Mouse (Mus musculus): ENCODE results near the gene Gm28230. TPM values are rescaled to one million over a fixed set of nuclear protein-coding genes. Genes with fewer than 3 reads are reported as not detected.

Gene Gm28230
- total RNA-seq, 1 experiment from 2014 or later, result not detected

DNA sequence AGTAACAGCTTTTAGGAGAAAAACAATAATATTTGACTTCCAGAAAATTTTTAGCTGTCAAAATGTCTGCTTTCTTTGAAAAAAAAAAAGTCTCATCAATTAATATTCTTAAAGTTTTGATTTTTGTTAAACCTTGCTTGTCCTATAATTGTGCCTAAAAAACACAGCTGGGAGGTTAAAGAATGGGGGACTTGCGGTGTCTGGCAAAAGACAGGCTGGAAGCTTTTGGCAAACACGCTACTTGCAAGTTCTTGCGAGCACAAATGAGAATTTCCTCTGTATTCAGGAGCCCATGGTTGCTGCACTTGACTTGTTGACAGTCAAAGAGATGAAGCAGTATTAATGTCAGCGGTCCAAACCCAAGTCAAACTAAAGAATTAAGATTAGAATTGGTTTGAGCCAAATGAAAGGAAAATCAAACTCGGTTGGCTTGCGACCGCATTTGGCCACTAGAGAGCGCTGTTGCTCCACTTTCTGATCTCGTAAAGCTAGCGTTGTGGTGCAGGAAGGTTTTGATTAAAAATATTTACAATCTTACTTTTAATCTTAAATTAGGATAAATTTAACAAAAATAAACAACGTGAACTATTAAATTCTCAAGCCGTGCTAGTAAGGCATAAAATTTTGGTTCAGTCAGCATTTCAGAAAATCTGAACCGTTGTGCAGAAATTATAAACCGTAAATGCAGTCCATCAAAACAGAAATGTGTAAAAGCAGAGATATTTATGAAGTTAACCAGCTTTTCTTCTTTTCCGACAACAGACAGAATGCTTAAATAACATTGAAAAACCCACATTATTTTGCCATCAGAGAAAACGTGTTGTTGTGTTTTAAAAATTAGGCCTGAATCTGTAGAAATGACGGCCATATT lies 24.3 kb upstream of the Gm28230 start:
- ATAC-seq (ENCODE audit: extremely low read depth, insufficient number of reproducible peaks, low FRiP score, poor library complexity, severe bottlenecking), result no peak

DNA sequence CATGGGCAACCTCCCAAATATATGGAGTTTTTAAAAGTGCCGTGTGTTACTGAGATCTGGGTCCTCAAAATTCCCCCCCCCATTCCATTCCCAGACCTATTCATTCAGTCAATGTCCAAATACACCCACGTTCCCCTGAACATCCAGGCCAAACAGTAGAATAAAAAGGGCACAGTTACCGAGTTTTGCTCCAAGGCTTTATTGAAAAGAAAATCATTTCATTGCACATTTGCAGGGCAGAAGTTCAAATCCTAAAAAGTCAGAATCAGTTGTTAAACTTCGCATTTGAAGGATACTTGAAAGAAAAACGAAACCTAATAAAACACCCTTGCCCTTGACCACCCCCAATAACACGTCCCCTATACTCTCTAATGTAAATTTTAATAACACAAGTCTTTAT lies 23.7 kb upstream of the Gm28230 start:
- ATAC-seq (ENCODE audit: extremely low read depth, insufficient number of reproducible peaks, low FRiP score, poor library complexity, severe bottlenecking), result no peak

DNA sequence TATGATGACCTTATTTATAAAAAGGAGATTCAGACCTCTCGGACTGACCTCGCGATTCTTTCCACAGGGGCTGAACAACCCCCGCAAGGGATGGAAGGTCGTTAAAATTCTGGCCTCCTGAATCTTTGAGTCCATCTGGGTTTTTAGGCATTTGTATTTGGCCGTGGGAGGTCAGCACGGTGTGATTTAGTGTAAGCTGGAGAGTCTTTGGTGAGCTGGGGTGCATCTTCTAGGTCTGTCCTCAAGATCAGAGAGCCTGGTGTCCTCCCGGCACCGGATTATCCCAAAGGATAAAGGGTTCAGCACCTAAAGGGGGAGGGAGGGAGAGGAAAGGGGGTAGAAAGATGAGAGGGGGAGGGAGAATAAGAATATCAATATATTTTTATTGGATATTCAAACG lies 23.2 kb upstream of the Gm28230 start:
- no peak for ATAC-seq (ENCODE audit: extremely low read depth, insufficient number of reproducible peaks, low FRiP score, poor library complexity, severe bottlenecking)

DNA sequence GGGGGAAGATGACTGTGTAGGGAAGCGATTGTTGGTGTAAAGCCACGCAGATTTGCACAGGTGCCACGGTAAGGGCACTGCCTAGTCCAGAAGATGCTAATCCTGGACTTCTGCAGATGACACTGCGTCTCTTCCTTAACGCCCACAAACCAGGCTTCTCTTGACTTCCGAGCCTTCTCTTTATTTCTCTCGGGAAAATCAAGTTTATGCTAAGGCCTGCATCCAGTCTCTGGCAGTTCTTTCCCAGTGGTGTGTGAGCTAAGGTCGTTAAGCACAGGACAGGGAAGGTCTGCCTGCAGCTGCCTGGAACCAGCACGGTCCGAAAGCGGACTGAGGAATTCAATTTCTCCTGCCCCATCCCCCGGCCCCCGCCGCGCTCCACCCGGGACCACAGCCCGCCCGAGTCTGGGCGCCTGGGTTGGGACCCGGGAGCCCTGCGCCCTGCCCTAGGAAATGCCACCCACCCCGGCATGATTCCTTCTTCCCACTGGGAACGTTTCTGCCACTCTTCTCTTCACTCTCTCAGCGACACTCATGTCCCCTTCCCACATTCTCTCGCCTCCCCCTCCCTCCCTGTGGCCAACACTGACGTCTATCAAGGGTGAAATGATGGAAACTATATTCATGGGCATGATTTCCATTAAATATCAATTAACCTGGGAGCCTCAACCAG lies 22.7 kb upstream of the Gm28230 start:
- ATAC-seq (ENCODE audit: extremely low read depth, insufficient number of reproducible peaks, low FRiP score, poor library complexity, severe bottlenecking), result no peak

DNA sequence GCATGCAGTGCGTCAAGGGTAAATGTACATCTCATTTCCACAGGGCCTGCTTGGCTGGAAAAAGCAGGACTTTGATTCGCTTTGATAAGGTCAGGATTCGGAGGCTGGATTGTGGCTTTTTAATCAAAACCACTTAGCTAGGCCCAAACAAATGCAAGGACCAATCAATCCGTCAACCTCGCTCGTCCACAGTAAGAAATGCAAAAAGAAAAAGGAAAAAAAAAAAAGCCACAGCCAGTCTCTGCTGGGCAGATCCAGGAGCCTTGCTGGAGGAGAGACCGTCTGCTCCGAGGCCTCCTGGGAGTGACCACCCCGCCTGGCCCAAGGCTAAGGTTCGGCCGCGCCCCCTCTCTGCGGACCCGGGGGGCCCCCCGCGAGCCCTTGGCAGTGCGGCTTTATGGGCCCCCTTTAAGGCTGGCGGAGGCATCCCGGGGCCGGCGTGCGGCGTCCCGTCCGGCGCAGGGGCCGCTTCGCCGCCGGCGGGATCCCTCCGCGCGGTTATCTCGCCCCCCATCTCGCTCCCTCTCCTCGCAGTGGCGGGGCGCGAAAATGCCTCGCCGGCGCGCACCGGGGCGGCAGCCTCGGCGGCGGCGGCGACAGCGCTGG lies 22.0 kb upstream of the Gm28230 start, which contains the start of gene Hoxd8:
TSS of gene Hoxd8 (plus strand) at position 223 of the 606 bp plus-strand sequence.
- ATAC-seq (ENCODE audit: extremely low read depth, insufficient number of reproducible peaks, low FRiP score, poor library complexity, severe bottlenecking), result no peak

DNA sequence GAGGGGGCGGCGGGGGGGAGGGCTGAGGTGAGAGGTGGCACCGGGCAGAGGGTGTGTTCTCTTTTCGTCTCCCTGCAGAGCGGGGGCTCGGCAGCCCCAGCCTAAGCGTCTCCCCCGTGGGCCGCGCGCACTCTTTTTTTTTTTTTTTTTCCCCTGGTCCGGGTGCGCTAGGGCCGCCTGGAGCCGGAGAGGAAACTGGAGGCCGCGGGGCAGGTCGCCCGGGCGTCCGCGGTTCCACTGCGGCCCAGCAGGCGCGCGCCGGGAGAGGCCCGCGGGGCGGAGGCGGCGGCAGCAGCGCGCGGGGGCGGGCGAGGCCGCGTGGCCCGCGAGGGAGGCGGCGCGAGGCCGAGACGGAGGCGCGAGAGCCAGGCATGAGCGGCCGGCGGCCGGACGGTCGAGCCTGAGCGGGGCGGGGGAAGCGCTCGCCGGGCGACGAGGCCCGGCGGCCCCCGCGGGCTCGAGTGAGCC lies 21.5 kb upstream of the Gm28230 start:
- no peak for ATAC-seq (ENCODE audit: extremely low read depth, insufficient number of reproducible peaks, low FRiP score, poor library complexity, severe bottlenecking)

DNA sequence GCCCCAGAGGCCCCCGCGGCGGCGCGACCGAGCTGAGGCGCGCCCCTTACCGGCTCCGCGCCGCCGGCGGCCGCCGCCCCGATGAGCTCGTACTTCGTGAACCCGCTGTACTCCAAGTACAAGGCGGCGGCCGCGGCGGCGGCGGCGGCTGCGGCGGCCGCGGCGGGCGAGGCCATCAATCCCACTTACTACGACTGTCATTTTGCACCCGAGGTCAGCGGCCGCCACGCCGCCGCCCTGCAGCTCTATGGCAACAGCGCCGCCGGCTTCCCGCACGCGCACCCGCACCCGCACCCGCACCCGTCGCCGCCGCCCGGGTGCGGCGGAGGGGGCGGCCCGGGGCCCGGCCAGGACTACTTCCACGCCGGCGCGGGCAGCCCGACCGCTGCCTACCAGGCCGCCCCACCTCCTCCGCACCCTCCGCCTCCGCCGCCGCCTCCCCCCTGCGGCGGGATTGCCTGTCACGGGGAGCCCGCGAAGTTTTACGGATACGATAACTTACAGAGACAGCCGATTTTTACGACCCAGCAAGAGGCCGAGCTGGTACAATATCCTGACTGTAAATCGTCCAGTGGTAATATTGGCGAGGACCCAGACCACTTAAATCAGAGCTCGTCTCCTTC lies 20.9 kb upstream of the Gm28230 start:
- ATAC-seq (ENCODE audit: extremely low read depth, insufficient number of reproducible peaks, low FRiP score, poor library complexity, severe bottlenecking), result no peak

DNA sequence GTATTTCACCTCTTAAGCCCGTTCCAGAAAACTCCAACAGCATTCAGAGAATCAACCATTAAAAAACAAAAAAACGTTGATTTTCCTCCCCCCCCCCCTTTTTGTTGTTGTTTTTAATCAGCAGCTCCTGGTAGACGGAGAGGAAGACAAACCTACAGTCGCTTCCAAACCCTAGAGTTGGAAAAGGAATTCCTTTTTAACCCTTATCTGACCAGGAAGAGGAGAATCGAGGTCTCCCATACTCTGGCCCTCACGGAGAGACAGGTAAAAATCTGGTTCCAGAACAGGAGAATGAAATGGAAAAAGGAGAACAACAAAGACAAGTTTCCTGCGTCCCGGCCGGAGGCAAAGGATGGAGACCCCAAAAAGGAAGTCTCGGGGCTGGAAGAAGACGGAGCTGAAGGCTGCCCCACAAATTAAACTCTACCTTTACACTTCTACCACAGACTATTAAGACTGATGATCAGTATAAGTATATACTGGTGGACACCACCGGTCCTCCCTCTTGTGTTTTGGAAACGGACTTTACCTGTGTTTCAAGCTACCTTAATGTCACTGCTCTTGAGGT lies 20.1 kb upstream of the Gm28230 start:
- ATAC-seq (ENCODE audit: extremely low read depth, insufficient number of reproducible peaks, low FRiP score, poor library complexity, severe bottlenecking), result no peak

DNA sequence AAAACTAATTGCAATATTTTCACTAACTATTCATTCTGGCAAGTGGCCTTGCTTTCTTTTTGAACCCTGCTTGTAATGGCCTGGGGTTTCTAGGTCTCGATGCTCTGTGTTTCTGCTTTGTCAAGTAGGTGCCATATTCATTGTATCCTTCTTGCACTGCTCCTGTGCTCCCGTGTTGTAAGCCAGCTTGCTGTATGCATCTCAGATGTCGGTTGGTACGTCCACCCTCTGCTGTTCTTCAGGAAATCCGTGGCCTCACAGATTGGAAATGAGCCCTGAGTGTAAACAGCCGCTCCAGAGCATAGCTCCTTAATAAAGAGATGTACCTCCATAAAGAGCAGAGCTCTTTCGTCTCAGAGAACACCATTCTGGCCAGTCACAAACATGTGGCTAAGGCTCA lies 18.9 kb upstream of the Gm28230 start:
- no peak for ATAC-seq (ENCODE audit: extremely low read depth, insufficient number of reproducible peaks, low FRiP score, poor library complexity, severe bottlenecking)

DNA sequence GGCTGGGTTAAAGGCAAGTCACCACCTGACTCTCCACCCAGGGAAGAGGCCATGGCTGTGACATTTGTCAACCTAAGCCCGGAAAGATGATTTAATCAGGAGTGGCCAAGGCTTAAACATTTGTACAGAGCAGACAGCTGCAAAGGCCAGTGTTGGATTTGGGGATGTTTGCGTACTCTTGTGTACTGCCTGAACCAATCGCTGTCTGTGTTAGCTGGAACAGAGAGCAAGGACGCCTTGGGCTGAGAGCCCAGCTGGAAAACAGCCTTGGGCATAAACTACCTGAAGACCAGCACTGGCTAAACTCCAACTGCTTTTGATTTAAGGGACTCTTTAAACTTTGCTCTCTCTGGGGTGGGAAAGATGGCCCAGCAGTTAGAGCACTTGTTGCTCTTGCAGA lies 17.9 kb upstream of the Gm28230 start:
- ATAC-seq (ENCODE audit: extremely low read depth, insufficient number of reproducible peaks, low FRiP score, poor library complexity, severe bottlenecking), result no peak

DNA sequence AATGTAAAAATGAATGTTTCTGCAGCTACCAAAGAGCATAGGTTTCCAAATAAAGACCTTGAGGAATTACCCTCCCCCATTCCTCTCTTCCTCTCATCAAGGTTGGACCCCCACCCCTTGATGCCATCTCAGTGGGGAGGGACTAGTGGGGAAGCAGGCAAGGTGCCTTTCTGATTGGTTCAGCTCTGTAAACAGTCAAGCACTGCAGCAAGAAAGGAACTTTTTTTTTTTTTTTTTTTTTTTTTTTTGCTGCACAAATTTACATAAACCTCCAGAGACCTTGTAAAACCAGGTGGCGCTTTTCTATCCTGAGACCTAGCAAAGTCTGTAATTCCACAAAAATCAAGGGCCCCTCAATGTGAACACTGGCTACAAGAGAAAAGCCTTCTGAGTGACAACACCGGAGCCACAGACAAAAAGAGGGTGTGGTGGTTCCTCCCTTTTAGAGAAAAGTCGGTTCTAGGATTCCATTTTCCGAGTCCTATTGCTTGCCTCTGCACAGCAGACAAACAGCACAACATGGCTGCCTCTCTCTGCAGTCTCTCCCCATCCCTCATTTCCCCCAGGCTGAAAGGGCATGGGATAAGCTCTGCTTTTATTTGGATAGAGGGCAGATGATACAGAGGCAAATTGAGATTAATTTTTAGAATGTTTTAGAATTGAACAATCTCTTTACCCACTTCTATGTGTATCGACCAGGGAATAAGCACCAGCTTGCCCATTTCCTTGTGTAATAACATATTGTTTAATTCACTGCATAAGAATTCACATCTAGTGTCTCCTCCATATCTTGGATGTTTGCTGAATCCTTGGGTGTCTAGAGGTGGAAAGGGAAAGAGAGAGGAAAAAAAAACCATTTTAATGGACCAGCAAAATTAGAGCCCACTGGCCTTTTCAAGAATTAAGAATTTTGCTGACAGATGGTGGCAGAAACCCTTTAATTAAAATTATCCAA lies 16.8 kb upstream of the Gm28230 start:
- ATAC-seq (ENCODE audit: extremely low read depth, insufficient number of reproducible peaks, low FRiP score, poor library complexity, severe bottlenecking), result no peak

DNA sequence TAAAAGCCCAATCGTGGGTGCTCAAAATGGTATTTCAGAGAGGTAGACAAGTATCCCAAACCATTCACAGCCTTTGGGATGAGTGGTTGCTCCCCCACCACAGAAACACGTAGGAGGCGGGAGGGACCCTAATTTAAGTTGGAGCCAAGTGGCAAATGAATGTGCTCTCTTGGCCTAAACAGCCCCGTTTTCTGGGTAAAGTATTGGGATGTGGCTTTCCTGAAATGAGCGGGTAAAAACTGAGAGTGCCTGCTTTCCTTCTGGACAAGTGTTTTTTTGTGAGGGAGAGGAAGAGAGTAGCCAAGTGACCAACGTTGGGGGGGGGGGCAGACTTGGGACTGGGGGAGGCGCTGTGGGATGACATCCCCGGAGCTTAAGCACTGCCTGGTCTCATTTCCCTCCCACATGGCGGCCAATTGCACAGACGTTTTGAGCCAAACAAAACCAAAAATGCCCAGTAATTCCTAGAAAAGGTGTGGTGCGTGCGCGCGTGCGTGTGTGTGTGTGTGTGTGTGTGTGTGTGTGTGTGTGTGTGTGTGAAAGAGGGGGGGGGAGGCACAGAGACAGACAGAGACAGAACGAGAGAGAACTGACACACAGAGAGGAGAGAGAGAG lies 15.5 kb upstream of the Gm28230 start:
- ATAC-seq (ENCODE audit: extremely low read depth, insufficient number of reproducible peaks, low FRiP score, poor library complexity, severe bottlenecking), result no peak

DNA sequence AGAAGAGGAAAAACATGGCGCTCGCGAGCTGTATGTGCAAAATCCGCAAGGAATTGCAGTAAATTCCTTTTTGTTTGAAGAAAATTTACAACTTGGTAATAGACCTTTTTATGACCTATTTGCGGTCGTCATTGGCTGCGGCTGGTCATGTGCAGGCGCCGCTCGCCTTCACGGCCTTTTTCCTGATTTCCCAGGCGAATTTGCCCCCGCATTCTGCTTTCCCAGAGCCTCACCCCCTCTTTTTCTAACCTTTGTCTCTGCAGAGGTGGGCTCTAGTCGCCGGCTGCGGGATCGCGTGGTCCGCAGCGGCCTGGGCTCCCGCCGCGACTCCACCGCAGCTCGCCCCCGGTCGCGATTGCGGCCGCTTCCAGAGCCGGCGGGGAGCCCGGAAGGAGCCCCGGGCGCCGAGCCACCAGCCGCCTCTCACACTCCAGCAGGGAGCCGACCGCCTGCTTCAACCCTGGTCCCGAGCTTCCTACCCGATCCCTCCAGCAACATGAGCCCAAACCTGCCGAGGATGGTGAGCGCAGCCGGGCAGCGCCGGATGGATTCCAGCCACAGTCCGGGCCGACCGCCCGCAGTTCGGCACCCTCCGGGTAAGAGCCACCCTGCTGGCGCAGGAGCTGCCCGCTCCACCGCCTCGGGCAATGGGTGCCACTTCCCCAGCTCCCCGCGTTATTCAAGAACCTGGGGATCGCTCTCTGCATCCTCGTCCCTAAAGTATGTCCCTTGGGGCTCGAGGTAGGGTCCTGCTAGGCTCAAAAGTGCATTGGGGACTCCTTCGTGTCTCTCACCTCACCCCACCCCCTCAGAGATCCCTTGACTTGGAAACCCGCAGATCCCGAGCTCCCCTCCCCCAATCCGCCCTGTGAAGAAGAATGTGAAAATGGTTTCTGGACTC lies 14.6 kb upstream of the Gm28230 start, which contains the start of the genes Hoxd3 and Hoxd4:
TSS of gene Hoxd3 (plus strand) at position 207 of the 901 bp plus-strand sequence.
TSS of gene Hoxd4 (plus strand) at position 209 of the 901 bp plus-strand sequence.
- no peak for ATAC-seq (ENCODE audit: extremely low read depth, insufficient number of reproducible peaks, low FRiP score, poor library complexity, severe bottlenecking)

DNA sequence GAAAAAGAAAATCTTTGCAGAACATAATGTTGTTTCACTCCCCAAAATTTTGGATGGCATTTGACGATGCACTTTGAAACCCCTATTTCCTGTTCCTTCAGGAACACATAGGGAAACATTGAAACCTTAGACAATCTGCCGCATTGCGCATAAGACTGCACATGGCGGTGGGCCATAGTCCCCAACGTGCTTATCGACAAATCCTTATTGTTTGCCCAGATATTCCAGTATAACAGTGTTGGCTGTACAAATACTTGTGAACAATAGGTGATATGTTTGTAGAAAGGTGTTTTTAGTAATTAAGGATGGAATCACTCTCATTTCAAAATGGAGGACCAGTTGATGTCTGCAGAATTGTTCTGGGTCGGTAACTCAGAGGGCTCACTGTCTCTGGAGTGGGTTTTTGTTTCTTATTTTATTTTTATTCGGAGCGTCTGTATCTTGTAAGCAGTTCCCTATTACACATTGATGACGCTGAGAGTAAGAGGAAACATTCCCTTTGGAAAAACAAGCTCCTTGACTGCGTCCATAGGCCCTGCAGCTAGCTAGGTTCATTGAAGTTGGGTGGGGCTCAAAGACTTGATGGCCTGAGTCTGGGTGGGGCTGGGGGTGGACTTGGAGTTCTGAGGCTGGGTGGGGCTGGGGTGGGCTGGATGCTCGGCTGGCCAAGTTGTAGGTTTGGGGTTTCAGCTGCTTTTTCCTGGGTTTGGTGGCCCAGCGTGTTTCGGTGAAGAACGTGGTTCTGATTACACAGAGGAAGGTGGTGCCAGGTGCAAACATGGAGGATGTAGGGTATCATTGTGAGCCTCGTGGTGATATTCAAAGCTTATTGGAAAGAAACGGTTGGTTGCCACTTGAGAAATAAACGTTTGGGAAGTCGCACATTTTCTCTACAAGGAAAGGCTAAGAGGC lies 13.0 kb upstream of the Gm28230 start:
- ATAC-seq (ENCODE audit: extremely low read depth, insufficient number of reproducible peaks, low FRiP score, poor library complexity, severe bottlenecking), result no peak

DNA sequence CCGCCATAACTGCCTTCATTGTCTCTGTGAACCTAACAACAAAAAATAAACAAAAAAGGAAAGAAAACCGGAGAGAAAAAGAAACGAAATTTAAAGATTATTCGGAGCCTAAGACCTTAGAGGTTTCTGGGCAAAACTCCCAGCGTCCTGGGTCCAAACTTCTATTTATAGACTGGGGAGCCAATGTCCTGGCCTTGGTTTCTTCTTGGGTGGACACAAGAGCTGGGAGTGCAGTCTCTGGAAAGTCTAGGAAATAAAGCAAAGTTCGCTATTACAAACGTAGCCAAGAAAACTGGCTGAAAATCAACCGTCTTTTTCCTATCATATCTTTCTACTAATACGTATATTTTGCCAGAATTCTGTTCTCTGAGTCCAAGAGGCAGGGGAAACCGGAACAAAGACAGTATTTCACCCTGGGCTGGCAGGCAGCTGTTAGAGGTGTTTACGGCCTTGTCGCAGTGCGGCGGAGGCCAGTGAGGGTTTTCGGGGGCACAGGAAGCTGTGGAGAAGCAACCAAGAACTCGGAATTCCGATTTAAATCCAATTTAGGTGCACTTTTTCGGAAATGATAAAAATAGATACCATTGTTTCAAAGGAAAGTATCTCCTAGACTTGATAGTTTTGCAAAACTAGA lies 12.3 kb upstream of the Gm28230 start:
- ATAC-seq (ENCODE audit: extremely low read depth, insufficient number of reproducible peaks, low FRiP score, poor library complexity, severe bottlenecking), result no peak

Measured in neutrophil, adult 5-6 weeks (primary cell).